Mouse (Mus musculus) embryo, embryonic 11 days (tissue): ENCODE data around the gene Shb.
A peak's percentile ranks its signal among the peaks of the same experiment; 100 is the strongest.

Experiments used
- DNase-seq: peaks from one replicate; pipeline ENCODE4 v3.0.0-alpha.2; 2015

Gene Shb

DNA sequence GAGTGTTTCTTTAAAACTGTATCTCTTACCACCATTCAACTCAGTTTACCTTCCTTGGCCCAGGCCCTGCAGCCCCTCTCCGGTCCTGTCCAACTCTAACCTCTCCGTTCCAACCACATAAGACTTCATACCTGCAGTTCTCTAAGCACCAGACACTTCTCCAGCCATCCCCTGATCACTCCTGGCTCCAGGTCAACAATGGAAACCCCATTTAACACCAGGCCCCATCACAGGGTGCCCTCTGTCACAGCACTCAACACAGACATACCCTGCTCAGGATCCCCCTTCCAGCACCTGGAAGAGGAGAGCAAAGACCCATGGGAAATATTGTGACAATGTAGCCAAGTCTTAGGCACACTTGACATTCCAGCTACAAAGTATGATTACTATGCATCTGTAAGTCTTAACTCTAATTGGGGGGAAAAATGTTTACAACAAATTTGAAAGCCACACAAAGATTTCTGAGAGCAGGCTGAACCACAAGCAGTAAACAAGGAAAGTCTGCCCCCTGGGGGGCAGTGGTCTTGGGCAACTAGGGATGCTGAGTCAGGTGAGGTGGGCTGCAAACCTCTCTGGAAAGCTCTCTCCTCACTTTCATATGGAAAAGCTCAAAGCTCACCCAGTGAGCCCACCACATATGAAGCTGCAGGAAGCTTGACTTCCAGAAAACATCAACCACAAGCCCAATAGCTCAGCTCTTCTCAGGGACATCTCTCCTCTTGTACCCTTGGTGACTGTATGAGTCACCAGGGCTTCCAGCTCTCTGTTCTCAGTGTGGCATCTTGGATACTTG, 4.5 kb downstream of the Shb start:
- DNase-seq: peak; percentile 57

DNA sequence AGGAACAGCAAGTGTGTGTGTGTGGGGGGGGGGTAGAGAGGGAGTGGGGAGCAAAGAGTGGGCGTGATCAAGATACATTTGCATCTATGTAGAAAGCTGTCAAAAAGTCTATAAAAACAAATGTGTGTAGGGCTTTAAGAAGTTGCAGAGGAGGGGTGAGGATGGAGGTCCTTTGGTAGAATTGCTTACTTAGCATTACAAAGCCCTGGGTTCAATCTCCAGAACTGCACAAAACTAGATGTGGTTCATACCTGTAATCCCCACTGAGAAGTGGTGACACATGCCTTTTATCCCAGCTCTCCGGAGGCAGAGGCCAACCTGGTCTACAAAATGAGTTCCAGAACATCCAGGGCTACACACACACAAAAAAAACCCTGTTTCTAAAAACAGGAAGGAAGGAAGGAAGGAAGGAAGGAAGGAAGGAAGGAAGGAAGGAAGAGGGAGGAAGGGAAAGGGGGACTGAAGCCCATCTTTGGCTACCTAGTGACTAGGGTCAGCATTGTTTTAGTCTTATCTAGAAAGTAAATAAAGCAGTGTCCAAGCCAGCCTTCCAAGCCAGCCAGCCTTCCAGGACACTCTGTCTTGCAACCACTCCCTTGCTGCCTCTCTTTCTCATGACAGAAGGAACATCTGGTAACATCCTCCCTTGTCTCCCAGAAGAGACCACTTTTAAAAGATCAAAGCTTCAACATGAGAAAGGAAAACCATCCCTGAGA, 5.3 kb downstream of the Shb start:
- no peak for DNase-seq

DNA sequence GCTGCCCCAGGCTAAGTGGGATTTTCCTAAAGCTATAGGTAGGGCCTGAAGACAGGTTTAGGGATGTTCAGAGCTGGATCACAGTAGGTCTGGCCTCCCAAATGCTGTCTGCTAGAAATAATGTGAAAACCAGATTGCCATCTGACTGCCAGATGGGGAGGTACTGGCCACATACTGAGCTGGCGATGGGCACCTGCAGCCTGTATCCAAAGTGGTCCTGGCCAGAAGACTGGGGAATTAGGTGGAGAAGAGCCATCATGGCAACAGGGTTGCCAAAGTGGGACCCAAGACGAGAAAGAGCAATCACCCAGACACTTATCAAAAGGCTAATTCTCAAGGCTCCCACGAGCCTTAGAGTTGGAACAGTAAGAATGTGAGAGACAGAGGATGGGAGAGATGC, 6.1 kb downstream of the Shb start:
- no peak for DNase-seq

DNA sequence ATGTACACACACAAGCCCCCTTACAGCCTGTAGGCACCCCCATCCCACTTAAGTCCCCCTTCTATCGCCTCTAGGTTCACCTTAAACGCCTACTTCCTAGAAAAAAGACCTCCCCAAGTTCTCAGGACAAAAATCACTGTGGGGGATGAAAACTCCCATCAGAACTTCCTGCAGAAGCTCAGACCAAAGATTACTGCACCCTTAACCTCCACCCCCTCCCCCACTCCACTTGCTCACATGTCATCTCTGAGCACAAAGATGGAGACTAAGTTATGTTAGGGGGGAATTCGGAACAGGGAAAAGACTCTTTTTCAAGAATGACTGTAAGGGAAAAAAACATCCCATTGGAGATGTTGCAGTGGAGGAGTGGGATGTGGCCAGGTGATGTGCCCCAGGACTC, 6.7 kb downstream of the Shb start:
- DNase-seq: no peak

DNA sequence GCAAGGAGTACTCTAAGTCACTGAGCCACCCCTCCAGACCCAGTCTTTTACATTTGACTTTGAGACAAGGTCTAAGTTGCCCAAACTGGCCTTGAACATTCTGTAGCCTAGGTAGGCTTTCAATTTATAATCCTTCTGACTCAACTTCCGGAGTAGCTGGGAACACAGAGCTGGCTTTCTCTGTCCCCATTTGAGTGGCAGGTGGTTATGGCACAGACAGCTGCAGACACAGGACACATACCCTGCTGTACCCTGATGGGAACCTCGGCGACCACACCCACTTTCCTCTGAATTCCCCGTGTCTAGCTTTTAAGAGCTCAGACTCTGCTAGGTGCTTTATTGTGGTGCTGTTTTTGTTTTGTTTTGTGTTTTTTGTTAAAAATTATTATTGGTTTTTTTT, 7.7 kb downstream of the Shb start:
- DNase-seq: no peak

DNA sequence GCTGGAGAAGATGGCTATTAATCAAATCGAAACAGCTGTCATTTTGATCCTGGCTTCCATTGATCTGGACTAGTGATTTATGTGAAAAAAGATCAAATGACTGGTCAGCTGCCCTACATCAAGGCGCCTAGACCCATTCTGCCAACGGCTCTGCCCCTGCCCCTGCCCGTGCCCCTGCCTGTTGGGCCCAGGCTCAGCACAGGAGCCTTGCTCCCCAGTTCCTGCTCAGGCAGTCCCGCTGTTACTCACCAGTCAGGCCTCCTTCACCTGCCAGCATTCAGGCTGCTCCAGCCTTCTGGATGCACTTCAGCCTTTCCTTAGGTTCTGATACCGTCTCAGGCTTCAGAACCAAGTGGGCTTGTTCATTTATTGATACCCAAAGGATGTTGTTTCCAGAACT, 8.9 kb downstream of the Shb start:
- DNase-seq: no peak

DNA sequence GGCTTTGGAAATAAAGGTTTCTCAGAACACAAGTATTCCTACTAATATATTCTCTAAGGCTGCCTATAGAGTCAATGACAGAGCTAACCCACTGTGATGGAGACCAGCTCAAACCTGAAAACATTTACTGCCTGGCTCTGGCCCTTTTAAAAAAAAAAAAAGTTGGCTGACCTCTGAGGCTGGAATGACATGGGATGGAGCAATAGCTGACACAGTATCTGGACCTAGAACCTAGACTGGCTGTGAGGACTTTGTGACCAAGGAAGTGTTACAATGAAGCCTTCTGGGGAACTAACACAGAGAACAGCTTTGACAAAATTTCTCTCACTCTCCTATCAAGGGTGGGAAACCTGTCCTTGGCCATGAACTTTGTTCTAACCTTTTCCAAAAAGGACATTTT, 9.3 kb downstream of the Shb start:
- DNase-seq: no peak

DNA sequence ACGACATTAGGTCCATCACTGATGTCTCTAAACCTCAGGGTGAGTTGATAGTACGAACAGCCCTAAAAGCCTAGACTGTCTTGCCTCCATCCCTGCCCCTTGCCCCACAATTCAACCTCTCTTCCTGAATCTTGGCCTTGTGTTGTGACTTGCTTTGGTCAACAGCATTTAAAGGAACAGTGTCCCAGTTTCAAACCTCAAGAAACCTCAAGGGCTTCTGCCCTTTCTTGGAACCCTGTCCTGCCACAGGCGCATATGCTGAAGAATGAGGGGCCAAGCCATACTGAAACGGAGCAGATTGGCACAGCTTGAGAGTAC, 9.7 kb downstream of the Shb start:
- no peak for DNase-seq

DNA sequence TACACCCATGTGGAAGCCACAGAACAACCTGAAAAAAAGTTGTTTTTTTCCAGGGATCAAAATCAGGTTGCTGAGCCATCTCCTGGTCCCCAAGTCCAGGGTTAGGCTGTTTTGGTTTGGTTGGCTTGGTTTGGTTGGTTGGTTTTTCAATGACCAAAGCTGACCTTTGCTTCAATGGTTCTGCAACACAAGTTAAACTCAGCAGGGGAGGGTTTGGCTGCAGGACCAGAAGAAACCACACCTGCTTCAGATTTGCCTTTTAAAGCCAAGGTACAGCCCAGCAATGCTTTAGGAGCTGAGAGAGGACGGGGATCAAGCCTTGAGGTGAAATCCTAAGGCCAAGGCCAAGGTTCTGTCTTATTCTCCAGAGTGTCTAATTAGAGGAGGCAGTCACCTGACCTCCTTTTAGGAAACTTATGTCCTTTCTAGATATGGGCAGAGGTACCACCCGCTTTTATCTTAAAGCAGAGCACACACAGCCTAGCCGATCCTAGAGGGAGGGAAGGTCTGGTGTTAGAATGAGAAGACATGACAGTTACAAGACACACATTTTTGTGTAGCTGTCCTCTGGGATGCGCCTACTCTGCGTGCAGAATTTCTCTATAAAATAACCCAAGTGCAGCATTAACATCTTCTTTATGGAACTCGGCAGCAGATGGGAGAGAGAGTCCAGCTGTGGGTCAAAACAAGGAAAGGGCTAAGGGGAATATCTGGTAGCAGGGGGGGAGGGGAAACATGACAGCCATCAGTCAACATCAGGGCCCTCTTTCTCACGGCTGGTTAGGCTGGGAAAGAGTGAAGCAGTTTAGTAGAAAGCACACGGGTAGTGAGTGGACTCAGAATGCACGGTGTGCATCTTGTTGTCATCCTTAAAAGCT, 10.3 kb downstream of the Shb start:
- DNase-seq: no peak

DNA sequence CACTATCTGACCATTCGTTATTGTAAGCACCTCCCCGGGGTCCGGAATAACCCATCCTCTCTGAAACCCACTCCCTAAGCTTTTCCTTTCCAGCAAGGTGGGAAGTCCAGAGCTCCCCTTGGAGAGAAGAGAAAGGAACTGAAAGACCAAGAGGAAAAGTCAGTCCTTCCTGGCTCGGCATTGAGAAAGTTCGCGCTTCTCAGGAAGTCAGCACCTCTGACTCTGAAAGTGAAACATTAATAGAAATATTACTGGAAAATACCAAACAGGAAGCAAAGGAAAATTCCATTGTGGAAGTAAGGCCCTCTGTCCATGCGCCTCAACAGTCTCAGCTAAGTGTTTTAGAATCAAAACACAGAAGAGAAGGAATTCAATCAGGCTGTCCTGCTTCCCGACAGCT, 11.9 kb downstream of the Shb start:
- no peak for DNase-seq

DNA sequence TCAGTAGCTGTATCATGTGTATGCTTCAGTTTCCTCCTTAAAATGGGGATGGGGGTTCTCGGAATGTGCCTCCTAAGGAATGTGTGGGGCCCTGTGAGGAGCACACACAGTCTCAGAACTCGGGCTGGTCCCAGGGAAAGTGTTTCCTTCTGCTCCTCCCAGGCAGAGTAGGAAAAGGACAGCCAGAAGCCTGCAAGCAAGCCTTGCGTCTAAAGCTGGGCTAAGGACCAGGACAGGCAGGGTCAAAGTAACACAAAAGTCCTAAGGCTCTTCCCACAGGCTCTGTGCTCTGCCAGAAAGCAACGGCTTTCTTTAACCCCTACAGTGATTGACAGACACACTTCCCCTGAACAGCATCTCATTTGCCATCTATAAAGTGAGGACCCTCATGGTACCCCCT, 14.9 kb downstream of the Shb start:
- no peak for DNase-seq

DNA sequence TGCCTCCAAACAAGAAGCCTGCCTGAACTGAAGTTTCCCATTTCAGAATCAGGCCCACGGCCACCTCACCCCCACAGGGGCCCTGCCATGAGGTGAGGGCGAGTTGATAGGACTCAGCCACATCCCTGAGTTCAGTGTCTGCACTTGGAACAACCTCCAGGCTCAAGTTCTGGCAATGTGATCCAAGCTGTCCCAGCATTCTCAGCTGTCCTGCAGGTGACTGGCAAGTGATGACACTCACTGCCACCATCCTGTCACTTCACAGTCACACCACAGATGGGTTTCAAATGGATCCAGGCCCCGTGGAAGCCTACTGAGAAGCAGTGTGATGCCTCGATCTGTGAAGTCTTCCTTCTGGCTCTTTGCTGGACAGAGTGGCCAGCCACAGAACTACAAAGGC, 16.4 kb downstream of the Shb start:
- no peak for DNase-seq

DNA sequence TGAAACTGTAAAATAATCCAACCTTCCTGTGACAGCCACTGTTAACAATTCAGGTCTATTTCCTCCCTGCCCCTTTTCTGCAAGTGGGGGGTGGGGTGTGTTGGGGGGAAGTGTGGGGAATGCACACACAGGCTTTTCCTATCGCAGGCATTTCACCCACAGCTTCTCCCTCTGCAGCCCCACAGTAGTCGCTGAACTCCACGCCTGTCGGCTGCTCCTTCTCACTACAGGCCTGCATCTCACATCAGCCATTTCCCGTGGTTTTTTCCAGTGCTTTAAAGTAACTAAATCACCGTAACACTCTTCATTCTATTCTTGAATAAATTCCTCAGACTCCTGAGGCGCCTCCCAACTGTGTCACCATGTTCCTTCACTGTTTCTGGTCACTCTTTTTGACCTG, 17.9 kb downstream of the Shb start:
- DNase-seq: no peak

DNA sequence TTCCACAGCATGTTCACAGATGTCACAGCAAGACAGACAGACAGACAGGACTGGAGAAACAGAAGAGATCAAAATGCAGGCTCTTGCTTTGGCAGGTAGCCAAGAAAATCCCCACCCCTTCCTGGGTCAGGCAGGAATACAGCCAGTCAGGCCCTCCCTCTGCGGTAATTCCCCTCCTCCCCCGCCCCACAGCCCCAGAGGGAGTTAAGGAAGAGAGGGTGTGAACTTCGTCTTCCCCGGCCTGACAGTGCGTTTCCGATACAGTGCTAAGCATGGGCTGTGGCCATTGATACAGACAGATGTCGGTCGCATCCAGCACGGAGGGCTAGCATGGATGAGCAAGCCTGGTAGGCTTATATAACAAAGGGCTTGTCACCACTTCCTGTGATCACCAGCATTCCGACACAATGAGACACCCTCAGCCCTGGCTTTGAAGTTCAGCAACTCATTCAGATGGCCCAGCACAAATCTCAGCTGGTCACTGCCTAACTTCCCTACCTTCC, 18.4 kb downstream of the Shb start:
- peak; percentile 64 for DNase-seq

DNA sequence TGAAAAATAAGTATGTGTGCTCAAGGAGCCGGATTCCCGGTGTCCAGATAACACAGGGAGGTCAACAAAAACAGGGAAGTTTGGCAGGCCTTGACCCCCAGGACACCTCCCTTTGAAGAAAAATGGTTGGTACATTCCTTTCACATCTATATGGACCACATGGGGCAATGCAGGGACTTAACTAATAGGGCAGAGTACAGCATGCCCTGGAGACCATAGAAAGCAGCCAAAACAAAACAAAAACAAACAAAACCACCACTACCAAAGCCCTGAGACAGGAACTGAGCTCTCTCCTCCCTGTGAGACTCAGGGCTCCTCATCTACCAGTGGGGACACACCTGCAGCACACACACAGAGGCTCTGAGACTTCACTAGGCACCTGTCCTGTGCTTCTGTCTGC, 18.9 kb downstream of the Shb start:
- DNase-seq: no peak

DNA sequence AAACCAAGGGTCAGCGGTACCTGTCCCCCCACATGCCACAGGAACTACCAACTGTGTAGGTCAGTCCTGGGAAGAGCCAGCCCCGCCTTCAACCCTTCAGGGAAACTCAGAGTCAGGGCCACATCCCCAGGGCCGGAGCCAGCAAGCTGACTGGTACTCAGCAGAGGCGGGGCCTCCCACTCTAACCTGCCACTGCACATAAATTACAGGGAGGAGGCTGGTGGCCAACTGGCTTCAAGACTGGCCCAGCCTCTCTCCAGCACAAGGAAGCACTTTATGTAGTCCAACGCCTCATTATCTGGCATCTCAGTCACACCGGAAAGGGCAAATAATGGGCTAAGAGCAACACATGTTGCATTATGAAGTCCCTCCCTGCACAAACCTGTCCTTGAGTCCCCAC, 22.1 kb downstream of the Shb start:
- peak; percentile 68 for DNase-seq

DNA sequence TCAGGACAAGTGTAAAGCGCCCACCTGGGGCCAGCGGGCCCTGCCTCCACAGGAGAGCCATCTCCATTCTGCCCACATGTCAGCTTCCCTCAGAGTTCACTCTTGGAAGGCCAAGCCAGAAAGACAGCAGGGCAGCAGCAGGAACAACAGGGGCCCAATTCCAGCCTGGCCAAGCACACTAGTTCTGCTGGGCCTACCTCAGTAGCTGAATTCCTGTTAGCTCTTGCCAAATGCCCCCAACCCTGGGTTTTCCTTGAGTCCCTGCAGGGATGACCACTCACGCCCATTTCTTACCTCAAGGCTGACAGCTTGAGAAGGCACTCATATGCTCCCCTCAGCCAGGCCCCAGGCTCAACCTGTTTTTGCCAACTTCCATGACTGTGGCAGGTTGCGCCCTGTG, 22.9 kb downstream of the Shb start:
- DNase-seq: no peak

DNA sequence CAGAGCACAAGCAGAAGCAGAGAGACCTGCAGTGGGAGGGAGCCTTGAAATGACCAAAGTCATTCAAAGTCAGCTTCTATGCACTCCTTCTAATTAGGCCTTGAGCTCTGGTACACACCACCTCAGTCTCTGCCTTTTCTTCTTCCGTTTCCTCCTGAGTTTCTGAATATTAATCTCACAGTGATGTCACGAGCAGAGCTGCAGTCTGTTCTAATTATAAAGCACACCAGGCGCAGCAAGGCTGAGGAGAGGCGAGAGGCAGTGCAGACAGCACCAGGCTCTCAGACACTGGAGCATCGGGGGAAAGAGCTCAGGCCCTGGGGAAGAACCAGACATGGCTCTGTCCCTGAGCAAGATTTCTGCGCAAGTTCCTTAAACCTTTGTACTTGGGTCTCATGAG, 23.8 kb downstream of the Shb start:
- DNase-seq: no peak

DNA sequence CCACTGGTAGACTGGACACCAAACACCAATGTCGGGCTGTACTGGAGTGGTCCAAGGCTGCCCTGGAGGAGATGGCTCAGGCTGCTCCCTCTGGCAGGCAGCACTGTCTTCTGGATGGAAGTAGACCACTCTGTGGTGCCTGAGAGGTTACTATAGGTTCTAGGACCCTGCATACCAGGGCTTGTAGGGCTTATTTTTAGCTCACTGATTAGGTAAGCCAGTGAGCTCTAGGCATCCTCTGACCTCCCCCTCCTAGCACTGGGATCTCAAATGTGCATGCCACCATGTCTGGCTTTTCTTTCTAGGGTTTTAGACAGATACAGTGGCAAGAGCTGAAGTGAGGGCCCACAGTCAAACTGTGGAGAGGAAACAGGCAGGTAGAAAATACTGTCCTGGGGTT, 24.8 kb downstream of the Shb start:
- DNase-seq: no peak

DNA sequence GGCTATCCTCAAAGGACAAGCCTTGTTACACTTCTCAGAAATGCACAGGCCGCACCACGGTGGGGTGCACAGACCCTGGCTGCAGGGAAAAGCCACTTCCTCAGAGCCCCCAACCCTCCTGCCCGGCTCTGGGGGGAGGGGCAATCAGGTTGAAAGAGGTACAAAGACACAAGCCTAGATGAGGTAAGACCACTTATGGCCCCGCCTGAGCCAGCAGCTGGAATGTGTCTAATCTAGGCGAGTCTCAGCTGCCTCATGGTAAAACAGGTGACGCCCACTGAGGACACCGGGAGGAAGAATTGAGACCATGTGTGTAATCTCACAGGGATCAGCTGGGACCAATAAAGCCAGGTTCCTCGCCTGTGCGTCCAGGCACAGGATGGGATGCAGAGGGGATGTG, 25.2 kb downstream of the Shb start:
- DNase-seq: peak; percentile 68

DNA sequence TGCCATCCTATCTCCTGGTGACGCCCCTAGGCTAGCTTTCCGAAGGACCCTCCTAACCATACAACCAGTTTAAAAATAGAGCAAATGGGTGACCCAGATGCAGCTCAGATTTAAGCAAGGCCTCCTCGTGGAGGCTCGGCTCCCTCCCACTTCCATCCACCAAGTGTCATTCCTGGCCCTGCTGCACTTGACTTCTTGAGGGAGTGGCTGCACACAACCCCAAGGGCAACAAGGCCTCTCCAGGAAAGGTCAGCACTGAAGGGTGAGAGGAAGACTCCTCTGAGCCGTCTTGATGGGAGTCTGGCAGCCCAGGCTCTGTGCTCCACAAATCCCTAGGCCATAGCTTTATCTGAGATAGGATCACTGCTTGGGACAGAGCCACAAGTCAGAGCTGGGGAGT, 25.7 kb downstream of the Shb start:
- no peak for DNase-seq

DNA sequence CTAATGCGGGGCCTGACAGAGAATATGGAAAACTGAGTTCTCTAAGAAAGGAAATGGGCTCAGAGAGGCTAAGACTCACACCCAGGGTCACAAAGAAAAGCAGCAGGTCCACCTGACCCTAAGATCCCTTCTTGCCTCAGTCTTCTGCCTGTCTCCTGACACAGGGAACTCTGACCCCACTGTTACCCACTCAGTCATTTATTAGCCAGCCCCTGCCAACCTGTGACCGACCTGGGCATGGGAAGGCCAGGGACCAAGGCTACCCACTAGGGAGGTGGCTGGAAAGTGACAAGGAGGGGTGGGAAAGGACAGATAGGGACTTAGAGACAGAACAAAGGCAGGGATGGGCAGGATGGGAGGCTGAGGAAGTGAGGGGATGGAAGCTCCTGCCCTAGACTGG, 26.6 kb downstream of the Shb start:
- no peak for DNase-seq

DNA sequence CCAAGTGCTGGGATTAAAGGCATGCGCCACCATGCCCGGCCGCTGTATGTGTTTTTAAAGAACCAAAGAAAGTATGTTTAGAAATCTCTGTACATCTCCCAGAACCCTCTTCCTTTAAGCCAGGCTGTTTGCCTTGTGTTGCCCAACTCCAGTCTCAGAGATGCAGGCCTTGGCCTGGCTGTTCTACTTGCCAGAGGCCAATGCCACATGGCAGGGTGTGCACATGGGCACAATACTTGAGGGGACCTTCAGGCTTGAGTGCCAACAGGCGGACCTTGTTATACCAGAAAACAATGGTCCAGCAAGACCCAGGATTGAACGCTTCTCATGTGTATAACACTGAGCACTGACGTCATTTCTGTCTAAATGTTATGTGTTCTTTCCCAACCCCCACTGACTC, 27.1 kb downstream of the Shb start:
- DNase-seq: no peak

DNA sequence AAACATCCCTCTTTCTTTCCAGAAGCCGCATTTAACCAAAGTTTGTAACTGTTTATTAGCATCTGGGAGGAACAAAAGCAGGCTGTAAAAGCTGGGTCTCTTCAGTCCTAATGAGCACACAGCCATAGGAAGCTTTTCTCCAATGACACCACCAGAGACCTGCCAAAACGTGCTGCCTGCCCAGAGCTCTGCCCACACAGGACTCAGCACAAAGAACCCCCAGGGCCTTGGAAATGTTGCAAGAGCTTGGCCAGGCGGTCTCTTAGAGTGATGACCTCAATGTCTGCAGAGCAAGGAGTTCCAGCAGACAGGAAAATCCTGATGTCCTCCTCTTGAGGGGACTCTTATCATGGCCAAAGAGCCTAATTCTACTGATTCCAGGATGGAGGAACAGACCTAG, 28.5 kb downstream of the Shb start:
- no peak for DNase-seq
